Mouse (Mus musculus) heart, adult 2 months (tissue): ENCODE measurements around the gene Fzr1. TPM values are rescaled to one million over a fixed set of nuclear protein-coding genes. Genes with fewer than 3 reads are reported as not detected.
A peak's percentile ranks its signal among the peaks of the same experiment; 100 is the strongest.

Experiments
- DNase-seq, 2 experiments: peaks; one replicate each; pipeline ENCODE4 v3.0.0; 2021
- H3K27ac ChIP-seq: fragments of 200-600 bp; 2 replicates; pipeline ENCODE4 v1.8.1; 2022
- H3K27me3 ChIP-seq: fragments of 200-500 bp; 2 replicates; pipeline ENCODE4 v1.6.1; 2012; ENCODE audit warnings: mild to moderate bottlenecking, low read length, inconsistent platforms, mixed read lengths; ENCODE audit not compliant: control insufficient read depth, insufficient read depth
- H3K36me3 ChIP-seq: fragments of 200-500 bp; 2 replicates; pipeline ENCODE4 v1.6.1; 2012; ENCODE audit warnings: low read length, inconsistent platforms; ENCODE audit not compliant: control insufficient read depth, insufficient read depth
- H3K4me1 ChIP-seq: fragments of 200-500 bp; 2 replicates; pipeline ENCODE4 v1.6.1; 2011; ENCODE audit warnings: low read length; ENCODE audit not compliant: control insufficient read depth, insufficient read depth
- H3K4me3 ChIP-seq: fragments of 200-600 bp; 2 replicates; pipeline ENCODE4 v1.8.1; 2022
- H3K79me2 ChIP-seq: fragments of 200-500 bp; replicated peaks from 2 replicates; pipeline ENCODE4 v1.6.1; 2012; ENCODE audit warnings: mild to moderate bottlenecking, inconsistent platforms, low read length, moderate library complexity, mixed read lengths; ENCODE audit not compliant: control insufficient read depth, insufficient read depth
- H3K9ac ChIP-seq: fragments of 200-500 bp; 2 replicates; pipeline ENCODE4 v1.6.1; 2012; ENCODE audit warnings: low read depth, mild to moderate bottlenecking, control low read depth, inconsistent platforms, low read length, mixed read lengths
- CTCF ChIP-seq: fragments of 200-600 bp; IDR thresholded peaks from 2 replicates; pipeline ENCODE4 v1.8.1; 2022; ENCODE audit warnings: antibody characterized with exemption, mild to moderate bottlenecking, moderate library complexity
- EP300 ChIP-seq: fragments of 200-500 bp; IDR thresholded peaks from 2 replicates; pipeline ENCODE4 v1.6.1; 2011; ENCODE audit warnings: low read depth, low read length, control low read depth; ENCODE audit not compliant: insufficient read depth
- POLR2A ChIP-seq: fragments of 200-500 bp; IDR thresholded peaks from 2 replicates; pipeline ENCODE4 v1.6.1; 2011; ENCODE audit warnings: mild to moderate bottlenecking, low read depth, low read length, control low read depth; ENCODE audit not compliant: insufficient read depth
- WGBS: fragments of 180-500 bp; shearing (Covaris S2); methylation state at CpG from one replicate; pipeline ENCODE4 v1.1.7; 2018; 5-methylcytosine and 5-hydroxymethylcytosine counted together
- intact Hi-C: fragments of 180-260 bp; cut with DNase I; formaldehyde crosslinking; loops from one replicate; pipeline ENCODE4 v1.15.1; 2025
- polyA plus RNA-seq: library from polyadenylated mRNA; depleted of rRNA; stranded (reverse); fragments of >200 nt; gene quantifications from 2 replicates; pipeline ENCODE4 v1.2.3, GENCODE M21; 2012
- total RNA-seq, 2 experiments: library from RNA; stranded (reverse); gene quantifications; 2 replicates each; pipeline ENCODE4 v1.2.3; 2021

The Fzr1 gene
- total and polyA plus RNA-seq, 3 experiments, result 29.9 to 49.3 (median 31.5) TPM

GRCm38 (mm10) chr10:81417227-81418215 is 39.2 kb upstream of the Fzr1 start:
- H3K36me3 ChIP-seq, result peaks cover 19% of the 10 kb centered on the region
- H3K9ac ChIP-seq, result peak overlapping the region; percentile 31
- peak; percentile 23 to 38 for DNase-seq
- no peak for TF ChIP-seq CTCF
- TF ChIP-seq POLR2A, result no peak
- TF ChIP-seq EP300, result no peak
- H3K4me3 ChIP-seq, result no peak overlapping the region
- peaks cover 10% of the 10 kb centered on the region for H3K79me2 ChIP-seq
- H3K4me1 ChIP-seq, result peaks cover 63% of the 10 kb centered on the region
- H3K27me3 ChIP-seq, result no peaks in the 10 kb centered on the region
- peak overlapping the region; percentile 91 for H3K27ac ChIP-seq
- 51% methylated on average over 12 of the region's 12 CpGs for WGBS
- intact Hi-C loops, result no loop called here

- WGBS, result 18% methylated on average over 25 of the region's 26 CpGs
- Histone ChIP-seq H3K4me1 (peaks cover 62% of the 10 kb centered on the region), H3K9ac (peak overlapping the region; percentile 33), H3K27me3 (no peaks in the 10 kb centered on the region), H3K79me2 (peaks cover 8% of the 10 kb centered on the region), H3K36me3 (peaks cover 22% of the 10 kb centered on the region), H3K4me3 (no peak overlapping the region), H3K27ac (peak overlapping the region; percentile 91)
- intact Hi-C loops, result no loop called here
- TF ChIP-seq EP300, result peak; percentile 78; the same call in 1 of the 2 replicates
- no peak; the same call in 1 of the 2 replicates for TF ChIP-seq POLR2A
- peak; percentile 78 for TF ChIP-seq CTCF
- peak; percentile 88 to 91 for DNase-seq
These were observed 38.4 kb upstream of the Fzr1 start for GRCm38 (mm10) chr10:81416581-81417226.

GRCm38 (mm10) chr10:81415549-81416310 is 37.4 kb upstream of the Fzr1 start:
- Histone ChIP-seq H3K79me2 (peaks cover 8% of the 10 kb centered on the region), H3K27me3 (no peaks in the 10 kb centered on the region), H3K27ac (peak overlapping the region; percentile 91), H3K9ac (peak overlapping the region; percentile 27), H3K36me3 (peaks cover 22% of the 10 kb centered on the region), H3K4me3 (no peak overlapping the region), H3K4me1 (peaks cover 62% of the 10 kb centered on the region)
- 43% methylated on average over 17 of the region's 17 CpGs for WGBS
- 0 out of 2 replicates have a peak, but pooled peaks have one; percentile 28 for TF ChIP-seq POLR2A
- no peak for TF ChIP-seq CTCF
- 0 out of 2 replicates have a peak, but pooled peaks have one; percentile 31 for TF ChIP-seq EP300
- intact Hi-C loops, result loop anchor here (1.0 kb wide), 1 partner anchor 10 kb away; no protein-coding TSS in a partner anchor
- DNase-seq, result peak in 1 of 2 experiments; percentile 56

GRCm38 (mm10) chr10:81415146-81415545 is 36.8 kb upstream of the Fzr1 start:
- intact Hi-C loops, result loop anchor here (1.0 kb wide), 1 partner anchor 10 kb away; no protein-coding TSS in a partner anchor
- Histone ChIP-seq H3K79me2 (peaks cover 5% of the 10 kb centered on the region; the same call in 1 of the 2 replicates), H3K4me3 (no peak overlapping the region), H3K4me1 (peaks cover 67% of the 10 kb centered on the region), H3K36me3 (peaks cover 22% of the 10 kb centered on the region), H3K27me3 (no peaks in the 10 kb centered on the region), H3K9ac (peak overlapping the region; percentile 34), H3K27ac (peak overlapping the region; percentile 91)
- 71% methylated on average over 5 of the region's 5 CpGs for WGBS
- TF ChIP-seq CTCF, result no peak
- TF ChIP-seq POLR2A, result no peak
- no peak for TF ChIP-seq EP300
- no peak for DNase-seq

GRCm38 (mm10) chr10:81414682-81415081 is 36.4 kb upstream of the Fzr1 start:
- peak overlapping the region; percentile 36; the same call in 1 of the 2 replicates for H3K4me3 ChIP-seq
- TF ChIP-seq CTCF (no peak), POLR2A (no peak; the same call in 1 of the 2 replicates), EP300 (no peak; the same call in 1 of the 2 replicates)

More at GRCm38 (mm10) chr10:81414682-81415081, 36.4 kb upstream of the Fzr1 start:
- intact Hi-C loops, result loop anchor here (1.0 kb wide), 1 partner anchor 11 kb away; no protein-coding TSS in a partner anchor
- H3K79me2 ChIP-seq, result 0 out of 2 replicates have a peak, but pooled peaks cover 3% of the 10 kb centered on the region
- H3K9ac ChIP-seq, result peak overlapping the region; percentile 81
- peak overlapping the region; percentile 91 for H3K27ac ChIP-seq
- H3K36me3 ChIP-seq, result peaks cover 22% of the 10 kb centered on the region
- peaks cover 69% of the 10 kb centered on the region for H3K4me1 ChIP-seq
- peak; percentile 70 to 72 for DNase-seq
- no peaks in the 10 kb centered on the region for H3K27me3 ChIP-seq
